Mouse (Mus musculus) heart, postnatal 10 days (tissue): ENCODE results near the gene Galnt18. TPM values are rescaled to one million over a fixed set of nuclear protein-coding genes. Genes with fewer than 3 reads are reported as not detected.
A peak's percentile ranks its signal among the peaks of the same experiment; 100 is the strongest.

ENCODE experiments used
- DNase-seq, 2 experiments: peaks; one replicate each; pipeline ENCODE4 v3.0.0; 2021
- intact Hi-C: fragments of 180-260 bp; cut with DNase I; formaldehyde crosslinking; loops from one replicate; pipeline ENCODE4 v1.15.1; 2025
- total RNA-seq, 2 experiments: library from RNA; stranded (reverse); gene quantifications; 2 replicates each; pipeline ENCODE4 v1.2.3; 2021

The Galnt18 gene
- total RNA-seq, 2 experiments from 2014 or later, result 20.9 to 23.0 TPM

DNA sequence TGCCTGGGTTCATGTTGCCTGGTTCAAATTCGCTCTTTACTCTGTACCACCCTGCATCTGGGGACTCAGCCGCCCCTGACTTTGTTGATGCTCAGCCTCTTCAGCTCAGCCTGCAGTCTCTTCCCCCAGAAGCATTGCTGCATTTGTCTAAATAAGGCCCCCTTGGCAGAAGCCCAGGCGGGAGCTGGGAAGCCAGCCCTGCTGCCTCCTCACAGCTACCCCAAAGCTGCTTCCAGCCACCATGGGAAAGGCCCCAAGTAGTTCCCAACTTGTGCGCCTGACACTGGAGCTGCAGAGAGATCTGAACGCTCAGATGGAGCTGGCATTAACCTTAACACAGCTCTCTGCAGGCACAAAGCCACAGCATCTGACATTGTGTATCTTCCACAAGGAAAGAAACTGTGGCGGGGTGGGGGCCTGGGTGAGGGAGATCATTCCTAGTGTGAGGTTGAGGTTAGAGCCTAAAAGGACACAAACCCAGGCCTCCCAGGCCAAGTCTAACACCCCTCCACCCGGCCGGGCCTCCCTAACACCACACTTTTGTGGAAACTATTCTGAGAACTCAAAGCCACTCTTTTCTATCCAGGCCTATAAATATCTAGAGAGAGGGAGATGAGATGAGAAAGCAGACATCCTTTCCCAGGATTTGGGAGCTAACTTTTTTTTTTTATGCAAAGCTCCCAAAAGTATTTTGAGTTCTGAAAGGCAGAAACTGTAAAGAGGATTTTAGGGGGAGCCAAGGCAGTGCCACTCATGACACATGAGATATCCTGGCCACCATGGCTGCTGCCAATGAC lies 59.1 kb downstream of the Galnt18 start:
- DNase-seq, result peak; percentile 64 to 65
- intact Hi-C loops, result no loop called here

- intact Hi-C loops, result no loop called here
Observed at GRCm38 (mm10) chr7:111718900-111719299, 60.9 kb downstream of the Galnt18 start.

GRCm38 (mm10) chr7:111714639-111715360 lies 65.0 kb downstream of the Galnt18 start:
- intact Hi-C loops, result loop anchor here (5.0 kb wide), 1 partner anchor 63 kb away; the partner anchor contains the start of gene Galnt18
- no peak for DNase-seq

More at GRCm38 (mm10) chr7:111718900-111719299, 60.9 kb downstream of the Galnt18 start:
- peak in 1 of 2 experiments; percentile 32 for DNase-seq

- intact Hi-C loops, result loop anchor here (5.0 kb wide), 1 partner anchor 63 kb away; the partner anchor contains the start of gene Galnt18
- no peak for DNase-seq
Observed at GRCm38 (mm10) chr7:111713828-111714600, 65.8 kb downstream of the Galnt18 start.

- intact Hi-C loops, result loop anchor here (5.0 kb wide), 1 partner anchor 65 kb away; the partner anchor contains the start of gene Galnt18
Observed at GRCm38 (mm10) chr7:111712797-111713196, 67.0 kb downstream of the Galnt18 start.

DNA sequence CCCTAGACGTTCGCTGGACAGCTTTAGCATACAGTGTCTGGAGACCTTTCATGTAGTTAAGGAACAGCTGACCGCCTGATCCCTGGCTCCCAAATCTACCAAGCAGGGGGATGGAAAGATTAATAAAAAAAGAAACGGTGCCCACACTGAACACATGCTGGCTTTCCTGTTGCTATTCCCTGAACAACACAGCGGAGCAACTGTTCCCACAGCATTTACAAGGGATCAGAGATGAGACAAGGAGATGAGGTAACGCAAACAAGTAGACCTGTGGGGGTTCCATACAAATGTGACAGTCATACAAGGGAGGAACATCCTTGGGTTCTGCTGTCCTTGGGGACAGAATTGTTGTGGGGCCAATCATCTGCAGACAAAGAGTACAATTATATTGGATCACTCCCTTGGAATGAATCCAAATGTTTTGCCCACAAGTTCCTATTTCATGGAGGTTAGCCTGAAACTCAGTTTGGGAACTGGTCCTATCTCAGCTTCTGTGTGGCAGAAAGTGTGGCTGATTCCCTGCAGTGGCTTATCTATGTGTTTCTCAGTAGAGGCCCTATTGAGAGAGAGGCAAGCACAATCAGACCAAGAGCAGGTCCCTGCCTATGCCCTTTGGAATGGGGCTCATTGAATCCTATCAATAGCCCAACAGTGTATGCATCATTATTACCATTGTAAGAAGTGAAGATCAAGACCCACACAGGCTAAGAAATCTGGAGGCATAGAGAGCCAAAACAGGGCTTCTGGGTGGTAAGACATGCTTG lies 68.5 kb downstream of the Galnt18 start:
- intact Hi-C loops, result loop anchor here (5.0 kb wide), 1 partner anchor 66 kb away; the partner anchor contains the start of gene Galnt18

More at GRCm38 (mm10) chr7:111712797-111713196, 67.0 kb downstream of the Galnt18 start:
- DNase-seq, result no peak

GRCm38 (mm10) chr7:111710311-111710710 lies 69.5 kb downstream of the Galnt18 start:
- no peak for DNase-seq
- intact Hi-C loops, result loop anchor here (5.0 kb wide), 1 partner anchor 67 kb away; the partner anchor contains the start of gene Galnt18

More for the DNA sequence above, 68.5 kb downstream of the Galnt18 start:
- DNase-seq, result no peak

- intact Hi-C loops, result no loop called here
- no peak for DNase-seq
Observed at GRCm38 (mm10) chr7:111708563-111708962, 71.2 kb downstream of the Galnt18 start.

- intact Hi-C loops, result no loop called here
- DNase-seq, result no peak
Observed at GRCm38 (mm10) chr7:111702961-111703360, 76.8 kb downstream of the Galnt18 start.

- DNase-seq, result no peak
- intact Hi-C loops, result no loop called here
Observed at GRCm38 (mm10) chr7:111701788-111702187, 78.0 kb downstream of the Galnt18 start.

DNA sequence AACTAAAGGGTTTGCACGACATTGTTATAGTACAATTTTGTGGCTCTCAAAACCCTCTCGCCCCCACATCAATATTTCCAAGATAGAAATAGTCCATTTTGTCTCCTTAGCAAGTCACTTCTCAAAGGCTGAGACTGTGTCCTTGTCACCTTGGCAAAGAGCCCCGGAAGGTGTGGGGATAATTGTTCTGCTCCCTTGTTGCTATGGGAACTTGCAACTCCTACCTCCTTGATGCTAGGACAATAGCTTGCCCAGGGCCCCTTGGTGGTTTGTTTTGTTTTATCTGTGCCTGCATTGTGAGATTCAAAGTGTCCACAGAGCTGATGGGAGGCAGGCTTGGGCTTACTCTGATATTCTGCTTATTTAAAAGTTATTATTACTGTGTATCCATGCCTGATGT lies 80.3 kb downstream of the Galnt18 start:
- intact Hi-C loops, result no loop called here
- no peak for DNase-seq

DNA sequence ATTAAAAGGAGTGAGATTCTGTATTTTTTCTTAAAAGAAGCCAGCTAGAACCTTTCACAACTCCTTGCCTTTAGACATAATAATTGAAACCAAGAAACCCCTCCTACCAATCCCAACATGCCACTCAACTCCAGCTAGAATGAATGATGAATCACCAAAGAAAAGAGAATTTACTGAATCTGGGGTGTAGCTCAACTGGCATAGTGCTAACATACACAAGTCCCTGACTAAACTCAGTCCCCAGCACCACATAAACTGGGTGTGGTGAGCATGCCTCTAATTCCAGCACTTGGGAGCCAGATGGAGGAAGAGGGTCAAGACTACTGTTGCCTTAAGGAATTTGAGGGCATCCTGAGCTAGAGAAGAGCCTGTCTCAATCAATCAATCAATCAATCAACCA lies 83.6 kb downstream of the Galnt18 start:
- intact Hi-C loops, result no loop called here

DNA sequence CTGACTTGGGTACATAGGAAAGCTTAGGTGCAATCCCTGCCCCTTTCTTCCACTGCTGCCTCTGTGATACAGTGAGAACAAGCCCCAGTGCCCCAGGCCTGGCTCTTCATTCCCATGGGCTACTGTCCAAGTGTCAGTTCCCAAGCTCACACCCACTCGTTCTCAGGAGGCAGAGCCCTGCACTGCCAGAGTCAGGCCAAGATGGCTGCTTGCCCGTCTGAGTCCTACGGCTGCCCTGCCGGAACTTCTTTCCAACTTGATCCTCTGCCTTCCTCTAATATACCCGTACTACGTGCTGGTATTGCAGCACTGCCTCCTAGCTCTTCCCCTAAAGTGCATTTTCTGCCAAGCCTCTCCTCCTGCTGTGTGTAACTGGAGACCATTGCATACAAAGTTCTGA lies 85.5 kb downstream of the Galnt18 start:
- intact Hi-C loops, result loop anchor here (5.0 kb wide), 1 partner anchor 83 kb away; the partner anchor contains the start of gene Galnt18

More for the DNA sequence above, 83.6 kb downstream of the Galnt18 start:
- DNase-seq, result no peak

DNA sequence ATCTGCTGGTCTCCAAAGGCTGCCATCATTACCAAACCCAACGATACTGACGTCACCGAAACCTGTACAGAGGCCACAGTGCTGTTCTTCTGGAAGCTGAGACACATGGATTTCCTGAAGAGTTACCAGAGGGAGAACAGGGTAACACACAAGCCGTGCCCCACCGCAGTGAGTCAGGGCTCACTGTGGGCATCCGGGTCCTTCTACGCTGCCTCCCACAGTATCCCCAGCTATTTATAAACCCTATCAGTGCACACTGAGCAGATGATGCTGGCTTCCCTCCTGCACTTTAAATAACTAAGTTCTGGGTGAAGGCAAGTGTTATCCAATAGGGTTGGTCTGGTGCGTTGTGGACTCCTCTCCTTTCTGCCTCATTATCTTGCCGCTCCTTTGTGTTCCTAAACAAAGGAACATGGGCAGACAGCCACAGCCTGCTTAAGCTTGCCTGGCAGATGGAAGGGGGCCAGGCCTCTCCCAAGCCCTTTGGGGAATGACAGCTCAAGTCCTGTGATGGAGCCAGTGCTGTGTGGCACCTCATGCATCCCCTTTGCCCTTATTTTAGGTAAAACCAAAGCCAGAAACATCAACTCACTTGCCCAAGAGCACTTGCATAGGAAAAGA lies 87.0 kb downstream of the Galnt18 start:
- DNase-seq, result peak; percentile 83 to 91
- intact Hi-C loops, result loop anchor here (5.0 kb wide), 1 partner anchor 85 kb away; the partner anchor contains the start of gene Galnt18

More for the DNA sequence above, 85.5 kb downstream of the Galnt18 start:
- DNase-seq, result peak; percentile 83 to 90

DNA sequence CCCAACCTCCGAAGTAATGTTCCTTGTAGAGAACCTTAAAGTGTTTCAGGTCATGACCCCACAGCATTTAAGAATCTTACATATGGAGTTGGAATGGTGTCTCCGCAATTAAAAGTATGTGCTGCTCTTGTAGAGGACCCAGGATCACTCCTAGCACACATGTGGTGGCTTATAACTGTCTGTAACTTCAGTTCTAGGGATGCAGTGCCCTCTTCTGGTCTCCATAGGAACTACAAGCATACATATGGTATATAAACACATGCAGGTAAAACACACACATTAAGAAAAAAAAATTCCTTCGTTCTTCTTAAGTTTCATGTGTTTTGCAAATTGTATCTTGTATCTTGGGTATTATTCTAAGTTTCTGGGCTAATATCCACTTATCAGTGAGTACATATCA lies 99.7 kb downstream of the Galnt18 start:
- intact Hi-C loops, result no loop called here
- DNase-seq, result no peak

- intact Hi-C loops, result loop anchor here (5.0 kb wide), 1 partner anchor 89 kb away; no protein-coding TSS in a partner anchor
- DNase-seq, result no peak
Observed at GRCm38 (mm10) chr7:111676483-111676882, 103.3 kb downstream of the Galnt18 start.

GRCm38 (mm10) chr7:111672467-111672866 lies 107.3 kb downstream of the Galnt18 start:
- intact Hi-C loops, result no loop called here
- DNase-seq, result no peak

DNA sequence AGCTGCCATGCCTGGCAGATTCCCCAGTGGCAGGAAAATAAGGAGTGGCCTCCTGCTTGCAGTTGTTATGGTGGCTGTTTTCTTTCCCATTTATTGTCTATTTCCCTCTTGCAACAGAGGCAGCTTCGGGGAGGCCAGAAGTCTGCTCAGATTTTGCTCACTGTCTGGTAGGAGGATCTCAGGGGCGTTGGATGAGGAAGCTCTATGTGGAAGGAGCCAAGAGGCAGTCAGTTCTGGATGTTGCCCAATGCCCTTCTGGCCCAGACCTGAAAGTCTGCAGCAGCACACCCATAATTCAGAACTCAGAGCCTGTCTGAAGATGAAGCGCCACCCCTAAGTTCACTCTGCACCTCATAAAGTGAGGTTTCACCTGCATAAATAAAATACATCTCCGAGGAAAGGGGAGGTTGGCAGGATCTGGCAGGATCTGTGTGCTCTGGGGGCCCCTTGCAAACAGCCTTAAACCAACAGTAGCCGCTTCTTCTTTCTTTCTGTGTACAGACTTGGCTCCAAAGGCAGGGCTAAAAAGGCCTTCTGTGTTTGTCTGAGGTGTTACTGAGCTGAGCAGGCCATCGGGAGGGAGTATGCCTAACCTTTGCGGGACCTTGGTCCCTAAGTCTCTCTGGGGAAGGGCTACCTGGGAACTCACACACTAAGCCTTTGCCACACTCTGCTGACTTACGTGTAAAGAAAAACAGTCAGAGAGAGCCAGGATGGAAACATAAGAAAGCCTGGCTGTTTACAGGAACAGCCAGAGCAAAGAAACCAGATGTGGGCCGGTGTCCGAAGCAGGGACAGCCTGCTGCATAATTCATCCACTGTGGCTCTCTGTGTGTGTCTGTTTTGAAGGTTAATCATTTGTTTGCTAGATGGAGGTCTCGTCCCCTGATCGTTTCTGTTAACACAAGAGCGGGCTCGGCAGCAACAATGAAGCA lies 116.4 kb downstream of the Galnt18 start:
- intact Hi-C loops, result no loop called here
- DNase-seq, result no peak
